Mouse (Mus musculus): Measurements from ENCODE around the gene Fam219b.

The Fam219b gene

GRCm38 (mm10) chr9:57537044-57537727 lies at the start of gene Fam219b:
TSS of gene Fam219b (plus strand) at chr9:57537528.
- DNase-seq (ENCODE audit: low spot score), result peak; percentile 89

- DNase-seq (ENCODE audit: low spot score), result no peak
These were observed 49.5 kb upstream of the Fam219b start for GRCm38 (mm10) chr9:57487807-57488206.

- DNase-seq (ENCODE audit: low spot score), result no peak
These were observed 43.8 kb upstream of the Fam219b start for GRCm38 (mm10) chr9:57493532-57493931.

- DNase-seq (ENCODE audit: low spot score), result no peak
These were observed 42.4 kb upstream of the Fam219b start for GRCm38 (mm10) chr9:57494970-57495369.

- DNase-seq (ENCODE audit: low spot score), result no peak
These were observed 40.1 kb upstream of the Fam219b start for GRCm38 (mm10) chr9:57497236-57497635.

- DNase-seq (ENCODE audit: low spot score), result no peak
These were observed 38.8 kb upstream of the Fam219b start for GRCm38 (mm10) chr9:57498536-57498935.

GRCm38 (mm10) chr9:57501452-57501851 lies 35.9 kb upstream of the Fam219b start:
- DNase-seq (ENCODE audit: low spot score), result no peak

- no peak for DNase-seq (ENCODE audit: low spot score)
These were observed 35.5 kb upstream of the Fam219b start for GRCm38 (mm10) chr9:57501861-57502260.

GRCm38 (mm10) chr9:57502911-57503621 lies 34.3 kb upstream of the Fam219b start:
- DNase-seq (ENCODE audit: low spot score), result no peak

- peak; percentile 64 for DNase-seq (ENCODE audit: low spot score)
These were observed 33.5 kb upstream of the Fam219b start, which contains the start of gene Rpp25 for GRCm38 (mm10) chr9:57503622-57504380. TSS of gene Rpp25 (plus strand) at chr9:57504026.

GRCm38 (mm10) chr9:57504381-57504700 lies 33.0 kb upstream of the Fam219b start:
- peak; percentile 54 for DNase-seq (ENCODE audit: low spot score)

GRCm38 (mm10) chr9:57504891-57505290 lies 32.4 kb upstream of the Fam219b start:
- DNase-seq (ENCODE audit: low spot score), result no peak

GRCm38 (mm10) chr9:57505700-57506099 lies 31.6 kb upstream of the Fam219b start:
- peak; percentile 20 for DNase-seq (ENCODE audit: low spot score)

- no peak for DNase-seq (ENCODE audit: low spot score)
These were observed 26.8 kb upstream of the Fam219b start for GRCm38 (mm10) chr9:57510577-57510976.

GRCm38 (mm10) chr9:57517113-57517512 lies 20.2 kb upstream of the Fam219b start:
- DNase-seq (ENCODE audit: low spot score), result peak; percentile 57

GRCm38 (mm10) chr9:57520375-57521055 lies 16.8 kb upstream of the Fam219b start:
- DNase-seq (ENCODE audit: low spot score), result no peak

- peak; percentile 97 for DNase-seq (ENCODE audit: low spot score)
These were observed 16.0 kb upstream of the Fam219b start, which contains the start of gene Cox5a for GRCm38 (mm10) chr9:57521056-57521911. TSS of gene Cox5a (plus strand) at chr9:57521274.

- DNase-seq (ENCODE audit: low spot score), result no peak
These were observed 15.0 kb upstream of the Fam219b start for GRCm38 (mm10) chr9:57522114-57522860.

GRCm38 (mm10) chr9:57522861-57523246 lies 14.5 kb upstream of the Fam219b start:
- DNase-seq (ENCODE audit: low spot score), result no peak

- DNase-seq (ENCODE audit: low spot score), result no peak
These were observed 13.6 kb upstream of the Fam219b start for GRCm38 (mm10) chr9:57523754-57524153.

- no peak for DNase-seq (ENCODE audit: low spot score)
These were observed 12.9 kb upstream of the Fam219b start for GRCm38 (mm10) chr9:57524439-57524838.
